Mouse (Mus musculus): ENCODE measurements at regions not wholly inside any gene's neighbourhood (a gene's known extent, or its start where the extent isn't known, plus 50 kb on each side); places are given as distances from the start of the nearest gene placed in this dataset.
A peak's percentile ranks its signal among the peaks of the same experiment; 100 is the strongest.

DNA sequence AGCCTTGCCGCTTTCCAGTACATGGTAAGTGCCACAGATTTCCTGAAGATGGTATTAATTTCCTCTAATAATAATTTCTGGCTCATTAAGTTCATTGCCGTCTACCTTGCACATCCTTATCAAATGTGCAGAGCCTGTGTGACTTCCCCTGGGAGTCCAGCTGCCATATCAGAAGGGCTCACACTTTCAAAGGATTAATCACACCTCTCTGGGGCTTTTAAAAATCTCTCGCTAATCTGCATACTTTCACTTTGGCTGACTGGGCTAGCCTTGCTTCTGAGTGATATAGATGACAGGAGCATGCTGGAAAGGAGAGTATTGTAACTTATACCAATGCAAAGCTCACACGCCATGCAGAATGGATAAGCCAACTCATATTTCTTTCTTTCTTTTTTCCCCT is 282.8 kb downstream of the Efnb2 start:
- H3K27ac ChIP-seq: no peak overlapping the region
- 54% methylated on average over 4 of the region's 4 CpGs for WGBS
- DNase-seq (ENCODE audit: low spot score) (no peak), ATAC-seq (ENCODE audit: low FRiP score) (no peak)
- H3K9ac ChIP-seq: no peak overlapping the region
- H3K36me3 ChIP-seq (replicated peaks; ENCODE audit: control insufficient read depth, insufficient read depth): no peaks in the 10 kb centered on the region
- H3K4me1 ChIP-seq (replicated peaks; ENCODE audit: control insufficient read depth, insufficient read depth, low read length): 0 out of 2 replicates have a peak, but pooled peaks cover 3% of the 10 kb centered on the region
- H3K27me3 ChIP-seq (ENCODE audit: control insufficient read depth, insufficient read depth, low read length): no peaks in the 10 kb centered on the region
- no peak overlapping the region for H3K4me2 ChIP-seq (replicated peaks)
- H3K9me3 ChIP-seq (ENCODE audit: control insufficient read depth, low read length): no peaks in the 10 kb centered on the region
- H3K4me3 ChIP-seq (replicated peaks; ENCODE audit: low read length): no peak overlapping the region

DNA sequence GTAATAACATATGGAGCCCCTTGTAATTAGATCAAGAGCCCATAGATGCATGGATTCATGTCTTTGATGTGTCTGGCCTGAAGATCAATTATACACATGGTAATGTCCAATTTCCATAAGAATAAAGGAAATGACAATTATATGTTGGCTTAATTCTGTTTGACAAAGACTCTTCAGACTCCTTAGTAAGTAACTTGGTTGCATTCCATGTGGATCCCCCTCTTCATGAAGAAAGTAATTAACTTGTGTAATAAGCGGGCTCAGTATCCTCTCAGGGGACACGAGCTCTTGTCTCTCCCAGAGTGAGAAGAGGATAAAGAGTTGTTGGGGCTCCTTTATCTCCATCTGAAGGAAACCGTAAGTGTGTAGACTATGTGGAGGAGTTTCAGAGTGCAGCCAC is 284.3 kb downstream of the Efnb2 start:
- Histone ChIP-seq H3K9me3 (ENCODE audit: control insufficient read depth, low read length) (no peaks in the 10 kb centered on the region), H3K4me2 (replicated peaks) (no peak overlapping the region), H3K9ac (no peak overlapping the region), H3K36me3 (replicated peaks; ENCODE audit: control insufficient read depth, insufficient read depth) (no peaks in the 10 kb centered on the region), H3K4me1 (replicated peaks; ENCODE audit: control insufficient read depth, insufficient read depth, low read length) (0 out of 2 replicates have a peak, but pooled peaks cover 3% of the 10 kb centered on the region), H3K27me3 (ENCODE audit: control insufficient read depth, insufficient read depth, low read length) (no peaks in the 10 kb centered on the region), H3K4me3 (replicated peaks; ENCODE audit: low read length) (no peak overlapping the region), H3K27ac (no peak overlapping the region)
- DNase-seq (ENCODE audit: low spot score) (no peak), ATAC-seq (ENCODE audit: low FRiP score) (no peak)
- 55% methylated on average over 3 of the region's 3 CpGs for WGBS

DNA sequence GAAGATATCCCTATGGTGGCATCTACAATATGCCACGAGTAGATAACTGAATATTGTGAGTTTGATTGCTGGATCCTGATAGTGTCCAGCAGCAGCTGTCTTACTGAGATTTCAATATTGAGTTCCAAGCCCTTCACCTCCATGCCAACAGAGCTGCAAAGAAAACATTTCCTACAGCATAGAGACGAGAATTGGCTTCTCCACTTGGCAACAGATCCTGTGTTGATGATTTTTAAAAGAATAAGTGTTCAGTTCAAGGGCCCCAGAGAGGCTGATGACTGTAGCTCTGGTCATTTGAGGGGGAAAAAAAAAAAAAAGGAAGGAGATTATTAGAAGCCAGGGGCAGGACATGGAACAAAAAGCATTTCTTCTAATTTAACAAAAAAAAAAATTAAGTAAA is 284.7 kb downstream of the Efnb2 start:
- 0 out of 2 replicates have a peak, but pooled peaks cover 3% of the 10 kb centered on the region for H3K4me1 ChIP-seq (replicated peaks; ENCODE audit: control insufficient read depth, insufficient read depth, low read length)
- no peaks in the 10 kb centered on the region for H3K27me3 ChIP-seq (ENCODE audit: control insufficient read depth, insufficient read depth, low read length)
- no peaks in the 10 kb centered on the region for H3K9me3 ChIP-seq (ENCODE audit: control insufficient read depth, low read length)
- no peak overlapping the region for H3K4me2 ChIP-seq (replicated peaks)
- no peak overlapping the region for H3K4me3 ChIP-seq (replicated peaks; ENCODE audit: low read length)
- no peak overlapping the region for H3K9ac ChIP-seq
- ATAC-seq (ENCODE audit: low FRiP score) (no peak), DNase-seq (ENCODE audit: low spot score) (peak; percentile 27)
- WGBS: 67% methylated on average over 2 of the region's 2 CpGs
- no peaks in the 10 kb centered on the region for H3K36me3 ChIP-seq (replicated peaks; ENCODE audit: control insufficient read depth, insufficient read depth)
- no peak overlapping the region for H3K27ac ChIP-seq

DNA sequence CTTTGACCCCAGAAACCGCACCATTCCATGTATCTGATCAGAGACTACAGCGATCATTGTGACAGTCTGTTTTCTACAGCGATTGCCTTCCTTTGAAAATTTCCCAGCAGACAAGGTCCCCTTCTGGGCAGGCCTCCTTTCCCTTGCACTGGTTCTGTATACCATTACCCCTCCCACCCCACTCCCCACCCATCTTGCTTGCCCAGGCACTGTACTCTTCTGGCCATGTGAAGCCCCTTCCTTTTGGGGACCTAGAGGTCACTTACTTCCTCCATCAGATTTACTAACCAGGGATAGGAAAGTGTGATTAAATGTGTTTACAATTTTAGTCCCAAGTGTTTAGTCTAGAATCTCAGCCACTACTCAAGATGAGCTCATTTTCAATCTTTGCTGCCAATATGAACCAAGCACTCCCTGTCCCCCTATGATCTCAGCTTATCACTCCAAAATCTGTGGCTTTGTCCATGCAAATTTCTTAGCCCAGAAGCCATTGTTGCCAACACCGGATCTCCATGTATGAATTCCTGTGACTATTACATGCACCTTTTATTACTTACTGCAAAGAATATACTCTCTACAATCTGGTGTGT is 293.7 kb downstream of the Efnb2 start:
- no peak overlapping the region for H3K27ac ChIP-seq
- no peaks in the 10 kb centered on the region for H3K9me3 ChIP-seq (ENCODE audit: control insufficient read depth, low read length)
- ATAC-seq (ENCODE audit: low FRiP score) (no peak), DNase-seq (ENCODE audit: low spot score) (no peak)
- H3K4me3 ChIP-seq (replicated peaks; ENCODE audit: low read length): no peak overlapping the region
- WGBS: 78% methylated on average over 4 of the region's 4 CpGs
- H3K9ac ChIP-seq: no peak overlapping the region
- no peaks in the 10 kb centered on the region for H3K4me1 ChIP-seq (replicated peaks; ENCODE audit: control insufficient read depth, insufficient read depth, low read length)
- no peak overlapping the region for H3K4me2 ChIP-seq (replicated peaks)
- H3K27me3 ChIP-seq (ENCODE audit: control insufficient read depth, insufficient read depth, low read length): no peaks in the 10 kb centered on the region
- no peaks in the 10 kb centered on the region for H3K36me3 ChIP-seq (replicated peaks; ENCODE audit: control insufficient read depth, insufficient read depth)

DNA sequence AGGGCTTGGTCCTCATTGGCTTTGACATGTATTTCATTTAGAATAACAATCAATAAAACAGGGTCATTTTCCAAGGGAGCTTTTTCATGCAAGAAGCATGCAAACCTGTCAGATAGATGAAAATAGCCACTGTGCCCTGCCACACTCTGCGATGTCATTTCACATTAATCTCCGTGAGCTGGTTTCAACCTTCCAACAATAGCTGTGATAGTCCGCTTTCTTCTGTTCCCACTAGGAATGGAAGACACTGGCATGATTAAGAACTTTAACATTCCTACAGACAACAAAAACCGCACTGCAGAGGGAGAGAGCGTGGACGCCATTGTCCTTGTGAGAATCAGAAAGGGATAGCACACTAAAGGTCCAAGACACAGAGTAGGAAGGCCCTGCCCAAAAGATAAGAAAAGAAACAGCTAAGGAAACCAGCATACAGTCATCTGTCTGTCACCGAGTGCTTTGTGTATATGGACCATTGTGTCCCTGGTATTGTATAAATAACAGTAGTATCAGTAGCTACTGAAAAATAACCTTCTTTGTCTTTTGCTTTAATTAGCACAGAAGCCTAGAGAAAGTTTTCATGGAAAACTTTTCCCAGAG is 299.0 kb downstream of the Efnb2 start:
- H3K27me3 ChIP-seq (ENCODE audit: control insufficient read depth, insufficient read depth, low read length): no peaks in the 10 kb centered on the region
- ATAC-seq (ENCODE audit: low FRiP score) (no peak), DNase-seq (ENCODE audit: low spot score) (no peak)
- no peak overlapping the region for H3K4me3 ChIP-seq (replicated peaks; ENCODE audit: low read length)
- H3K27ac ChIP-seq: no peak overlapping the region
- H3K36me3 ChIP-seq (replicated peaks; ENCODE audit: control insufficient read depth, insufficient read depth): no peaks in the 10 kb centered on the region
- H3K9ac ChIP-seq: no peak overlapping the region
- H3K9me3 ChIP-seq (ENCODE audit: control insufficient read depth, low read length): no peaks in the 10 kb centered on the region
- H3K4me2 ChIP-seq (replicated peaks): no peak overlapping the region
- WGBS: 34% methylated on average over 7 of the region's 7 CpGs
- H3K4me1 ChIP-seq (replicated peaks; ENCODE audit: control insufficient read depth, insufficient read depth, low read length): no peaks in the 10 kb centered on the region

DNA sequence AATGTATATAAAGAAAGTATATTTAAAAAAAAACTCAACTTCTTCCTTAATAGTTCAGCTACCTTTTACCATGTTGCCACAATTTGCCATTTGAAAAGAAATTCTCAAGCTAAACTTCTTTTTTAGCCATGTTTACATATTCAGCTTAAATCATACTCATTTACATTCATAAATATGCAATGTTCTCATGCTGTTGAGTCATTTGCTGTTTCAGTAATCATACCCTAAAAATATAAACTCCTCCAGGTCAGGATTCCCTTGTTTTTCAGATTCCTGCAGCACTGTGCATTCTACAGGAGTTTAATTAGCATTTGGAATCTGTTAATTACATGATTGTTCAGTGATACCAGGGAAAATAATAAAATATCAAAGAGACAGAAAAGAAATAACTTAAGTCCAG is 300.5 kb downstream of the Efnb2 start:
- no peak overlapping the region for H3K27ac ChIP-seq
- no peaks in the 10 kb centered on the region for H3K4me1 ChIP-seq (replicated peaks; ENCODE audit: control insufficient read depth, insufficient read depth, low read length)
- ATAC-seq (ENCODE audit: low FRiP score) (no peak), DNase-seq (ENCODE audit: low spot score) (no peak)
- H3K36me3 ChIP-seq (replicated peaks; ENCODE audit: control insufficient read depth, insufficient read depth): no peaks in the 10 kb centered on the region
- no peak overlapping the region for H3K9ac ChIP-seq
- H3K9me3 ChIP-seq (ENCODE audit: control insufficient read depth, low read length): no peaks in the 10 kb centered on the region
- H3K4me3 ChIP-seq (replicated peaks; ENCODE audit: low read length): no peak overlapping the region
- H3K4me2 ChIP-seq (replicated peaks): no peak overlapping the region
- H3K27me3 ChIP-seq (ENCODE audit: control insufficient read depth, insufficient read depth, low read length): no peaks in the 10 kb centered on the region

DNA sequence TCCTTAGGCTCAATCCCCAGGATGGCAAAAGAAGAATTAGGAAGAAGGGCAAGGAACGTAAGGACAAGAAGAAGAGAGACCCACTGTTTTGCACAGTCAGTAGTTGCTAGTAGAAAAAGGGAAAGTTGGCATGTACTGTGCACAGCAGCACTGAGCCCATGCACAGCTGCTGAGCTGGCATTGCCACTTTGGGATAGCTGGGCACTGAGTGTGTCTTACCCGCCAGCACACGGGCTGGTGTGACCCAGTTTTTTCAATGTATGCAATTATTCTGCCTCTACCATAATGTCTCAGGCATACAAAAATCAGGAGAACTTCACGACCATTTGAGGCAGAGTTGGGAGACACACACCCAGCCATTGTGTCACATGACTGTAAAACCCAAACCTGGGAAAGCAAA is 306.1 kb downstream of the Efnb2 start:
- Histone ChIP-seq H3K27me3 (ENCODE audit: control insufficient read depth, insufficient read depth, low read length) (no peaks in the 10 kb centered on the region), H3K36me3 (replicated peaks; ENCODE audit: control insufficient read depth, insufficient read depth) (no peaks in the 10 kb centered on the region), H3K4me1 (replicated peaks; ENCODE audit: control insufficient read depth, insufficient read depth, low read length) (no peaks in the 10 kb centered on the region), H3K9ac (no peak overlapping the region), H3K27ac (no peak overlapping the region), H3K9me3 (ENCODE audit: control insufficient read depth, low read length) (no peaks in the 10 kb centered on the region), H3K4me2 (replicated peaks) (no peak overlapping the region), H3K4me3 (replicated peaks; ENCODE audit: low read length) (no peak overlapping the region)
- DNase-seq (ENCODE audit: low spot score) (no peak), ATAC-seq (ENCODE audit: low FRiP score) (no peak)
- 85% methylated on average over 4 of the region's 4 CpGs for WGBS

DNA sequence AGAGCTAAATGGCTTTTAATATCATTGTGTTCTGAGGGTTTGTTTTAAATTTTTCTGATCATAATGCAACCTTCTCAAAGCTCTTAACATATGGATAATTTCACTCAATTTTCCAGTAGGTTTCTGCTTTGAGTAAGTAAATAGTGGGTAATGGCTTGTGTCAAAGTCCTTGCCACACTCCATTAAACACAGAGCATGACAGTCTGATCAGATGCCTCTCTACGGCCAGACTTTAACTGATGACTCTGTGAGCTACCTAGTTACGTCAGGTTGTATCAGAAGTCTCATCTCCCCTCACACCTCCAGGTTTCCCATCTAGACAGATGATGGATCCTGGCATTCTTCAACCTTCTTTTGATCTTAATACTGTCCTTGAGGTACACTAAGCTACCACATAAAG is 316.4 kb downstream of the Efnb2 start:
- ATAC-seq (ENCODE audit: low FRiP score) (no peak), DNase-seq (ENCODE audit: low spot score) (no peak)
- Histone ChIP-seq H3K9ac (no peak overlapping the region), H3K4me2 (replicated peaks) (no peak overlapping the region), H3K27ac (no peak overlapping the region), H3K9me3 (ENCODE audit: control insufficient read depth, low read length) (no peaks in the 10 kb centered on the region), H3K4me1 (replicated peaks; ENCODE audit: control insufficient read depth, insufficient read depth, low read length) (no peaks in the 10 kb centered on the region), H3K36me3 (replicated peaks; ENCODE audit: control insufficient read depth, insufficient read depth) (no peaks in the 10 kb centered on the region), H3K4me3 (replicated peaks; ENCODE audit: low read length) (no peak overlapping the region), H3K27me3 (ENCODE audit: control insufficient read depth, insufficient read depth, low read length) (no peaks in the 10 kb centered on the region)
- WGBS: 57% methylated on average over 2 of the region's 2 CpGs

DNA sequence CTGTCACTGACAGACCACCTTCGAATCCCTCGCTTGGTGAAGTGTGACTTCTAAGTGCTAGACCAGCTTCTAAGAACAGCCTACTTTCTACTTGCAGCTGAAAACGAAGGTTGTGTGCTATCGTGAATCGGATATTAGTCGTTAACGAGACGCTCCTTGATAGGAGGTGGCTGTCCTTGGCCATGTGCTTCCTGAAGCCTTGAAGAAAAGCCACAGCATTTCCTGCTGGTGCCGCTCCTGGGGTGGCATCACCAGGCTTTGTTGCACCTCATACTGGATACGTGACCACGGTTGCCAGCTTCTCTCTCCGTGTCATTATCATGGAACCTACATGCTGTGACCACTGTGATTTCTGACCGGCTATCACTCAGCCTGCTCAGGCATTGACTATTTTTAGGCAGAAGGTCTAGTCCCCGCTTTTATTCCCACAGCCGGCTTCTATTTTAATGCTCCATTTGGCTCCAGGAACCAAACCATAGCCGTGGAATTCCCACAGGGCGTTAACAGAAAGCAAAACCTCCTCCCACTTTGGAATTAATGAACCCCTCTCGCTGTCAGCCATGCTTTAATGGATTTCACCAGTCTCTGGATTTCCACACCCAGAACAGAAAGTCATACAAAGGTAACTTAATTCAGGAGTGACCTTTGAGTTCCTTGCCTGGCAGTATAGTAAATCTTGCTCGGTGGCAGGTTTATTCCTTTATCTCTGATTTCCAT is 325.6 kb downstream of the Efnb2 start:
- H3K4me1 ChIP-seq (replicated peaks; ENCODE audit: control insufficient read depth, insufficient read depth, low read length): peaks cover 8% of the 10 kb centered on the region; the same call in 1 of the 2 replicates
- H3K4me2 ChIP-seq (replicated peaks): no peak overlapping the region
- H3K9me3 ChIP-seq (ENCODE audit: control insufficient read depth, low read length): no peaks in the 10 kb centered on the region
- H3K27me3 ChIP-seq (ENCODE audit: control insufficient read depth, insufficient read depth, low read length): no peaks in the 10 kb centered on the region
- DNase-seq (ENCODE audit: low spot score) (peak; percentile 26), ATAC-seq (ENCODE audit: low FRiP score) (no peak)
- no peak overlapping the region for H3K9ac ChIP-seq
- H3K27ac ChIP-seq: no peak overlapping the region
- H3K4me3 ChIP-seq (replicated peaks; ENCODE audit: low read length): no peak overlapping the region
- 38% methylated on average over 19 of the region's 19 CpGs for WGBS
- no peaks in the 10 kb centered on the region for H3K36me3 ChIP-seq (replicated peaks; ENCODE audit: control insufficient read depth, insufficient read depth)
